Mouse (Mus musculus): ENCODE measurements around the gene Ppp1r15b.

The Ppp1r15b gene
- long read RNA-seq, experiment 1, full-length matches to known transcripts, result 7 of 11 reads
- long read RNA-seq, experiment 1, partial matches to known transcripts, result 0 of 11 reads
- long read RNA-seq, experiment 1, other reads (novel, unspliced or antisense), result 4 of 11 reads
- long read RNA-seq, experiment 2, full-length matches to known transcripts, result 4 of 9 reads
- long read RNA-seq, experiment 2, partial matches to known transcripts, result 0 of 9 reads
- long read RNA-seq, experiment 2, other reads (novel, unspliced or antisense), result 5 of 9 reads

GRCm38 (mm10) chr1:133130638-133131560 lies at the start of gene Ppp1r15b:
TSS of gene Ppp1r15b (plus strand) at chr1:133131143.
- intact Hi-C loops (cut with DNase I), result no loop called here

DNA sequence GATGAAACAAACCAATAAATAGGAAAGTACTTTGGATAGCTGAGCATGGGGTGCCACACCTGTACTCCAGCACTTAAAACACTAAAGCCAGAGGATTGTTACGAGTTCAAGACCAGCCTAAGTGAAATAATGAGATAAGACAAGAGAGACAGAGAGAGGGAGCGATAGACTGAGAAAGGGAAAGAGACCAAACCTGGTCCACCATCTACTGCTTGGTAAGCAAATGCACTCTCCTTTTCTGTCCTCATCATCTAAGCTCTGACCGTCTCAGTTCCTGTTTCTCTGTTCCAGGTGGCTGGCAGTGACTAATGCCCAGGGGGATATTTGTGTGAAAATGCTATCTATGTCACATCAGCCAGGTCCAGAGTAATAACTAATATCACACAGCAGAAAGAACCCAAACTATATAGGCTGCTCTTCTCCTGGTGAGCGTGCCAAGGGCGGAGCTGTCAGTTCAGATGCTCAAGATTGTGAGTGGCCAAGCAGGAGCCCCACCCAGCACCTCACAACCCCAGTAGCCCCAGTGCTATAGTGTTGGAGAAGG lies 47.9 kb upstream of the Ppp1r15b start:
- intact Hi-C loops (cut with DNase I), result no loop called here

DNA sequence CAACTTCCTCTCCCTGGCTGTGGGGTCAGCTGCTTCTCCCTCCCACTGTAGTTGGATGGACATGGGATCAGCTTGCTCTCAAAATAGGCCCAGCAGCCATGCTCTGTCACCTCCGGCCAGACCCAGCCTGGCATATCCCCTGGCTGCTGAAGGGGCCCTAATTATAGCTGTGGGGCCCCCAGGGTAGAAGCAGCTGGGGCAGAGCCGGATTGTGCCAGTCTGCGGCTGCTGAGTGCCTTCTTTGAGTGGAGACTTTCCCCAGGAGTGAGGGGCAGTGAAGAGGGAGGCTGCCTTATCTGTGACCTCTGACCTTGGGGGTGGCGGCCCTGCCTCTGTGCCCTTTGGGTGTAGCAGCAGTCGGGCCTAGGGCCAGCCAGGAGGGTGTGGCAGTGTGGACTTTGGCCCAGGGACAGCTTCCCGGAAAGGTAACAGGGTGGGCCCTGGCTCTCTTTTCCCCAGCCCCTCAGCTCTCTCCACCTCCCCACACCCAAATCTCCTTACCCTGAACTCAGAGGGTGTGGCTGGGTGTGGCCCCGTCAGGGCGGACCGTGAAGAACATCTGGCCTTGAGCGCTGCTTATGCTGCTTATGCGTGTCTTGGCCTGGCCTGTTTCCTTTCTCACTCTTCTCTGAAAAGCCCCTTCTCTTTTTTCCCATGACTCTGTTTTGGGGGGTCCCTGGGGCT lies 46.9 kb upstream of the Ppp1r15b start:
- intact Hi-C loops (cut with DNase I), result no loop called here

- intact Hi-C loops (cut with DNase I), result loop anchor here (5.0 kb wide), 1 partner anchor 38 kb away; the partner anchor contains the start of gene Pik3c2b
Measured at GRCm38 (mm10) chr1:133084708-133085416, 46.1 kb upstream of the Ppp1r15b start.

DNA sequence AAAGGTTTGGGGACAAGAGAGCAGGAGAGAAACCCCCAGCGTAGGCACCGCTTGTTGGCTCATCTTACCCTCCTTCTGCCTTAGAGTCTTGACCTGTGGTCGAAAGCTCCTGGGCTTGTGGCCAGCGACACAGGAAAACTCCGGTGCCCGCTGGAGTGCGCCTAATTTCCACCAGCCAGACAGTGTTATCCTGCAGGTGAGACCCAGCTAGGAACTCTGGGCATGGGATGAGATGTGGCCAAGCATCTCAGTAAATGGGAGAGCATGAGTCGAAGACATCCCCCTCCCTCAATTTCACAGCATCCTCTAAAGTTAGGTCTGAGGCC lies 45.6 kb upstream of the Ppp1r15b start:
- intact Hi-C loops (cut with DNase I), result loop anchor here (5.0 kb wide), 1 partner anchor 38 kb away; the partner anchor contains the start of gene Pik3c2b

DNA sequence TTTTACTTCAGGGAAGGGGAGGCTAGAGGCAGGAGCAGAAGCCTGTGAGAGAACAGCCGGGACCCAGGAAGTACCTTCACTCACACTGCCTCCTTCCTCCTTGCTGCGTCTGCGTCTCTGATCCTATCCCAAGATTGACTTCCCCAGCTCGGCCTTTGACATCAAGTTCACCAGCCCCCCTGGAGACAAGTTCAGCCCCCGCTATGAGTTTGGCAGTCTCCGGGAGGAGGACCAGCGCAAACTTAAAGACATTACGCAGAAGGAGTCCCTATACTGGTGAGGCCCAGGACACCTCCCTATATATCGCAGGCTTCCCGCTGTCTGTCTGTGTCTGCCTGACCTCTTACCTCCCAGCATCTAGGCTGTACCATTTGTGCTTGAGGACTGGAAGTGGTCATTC lies 44.1 kb upstream of the Ppp1r15b start:
- intact Hi-C loops (cut with DNase I), result loop anchor here (5.0 kb wide), 1 partner anchor 40 kb away; the partner anchor contains the start of gene Pik3c2b

DNA sequence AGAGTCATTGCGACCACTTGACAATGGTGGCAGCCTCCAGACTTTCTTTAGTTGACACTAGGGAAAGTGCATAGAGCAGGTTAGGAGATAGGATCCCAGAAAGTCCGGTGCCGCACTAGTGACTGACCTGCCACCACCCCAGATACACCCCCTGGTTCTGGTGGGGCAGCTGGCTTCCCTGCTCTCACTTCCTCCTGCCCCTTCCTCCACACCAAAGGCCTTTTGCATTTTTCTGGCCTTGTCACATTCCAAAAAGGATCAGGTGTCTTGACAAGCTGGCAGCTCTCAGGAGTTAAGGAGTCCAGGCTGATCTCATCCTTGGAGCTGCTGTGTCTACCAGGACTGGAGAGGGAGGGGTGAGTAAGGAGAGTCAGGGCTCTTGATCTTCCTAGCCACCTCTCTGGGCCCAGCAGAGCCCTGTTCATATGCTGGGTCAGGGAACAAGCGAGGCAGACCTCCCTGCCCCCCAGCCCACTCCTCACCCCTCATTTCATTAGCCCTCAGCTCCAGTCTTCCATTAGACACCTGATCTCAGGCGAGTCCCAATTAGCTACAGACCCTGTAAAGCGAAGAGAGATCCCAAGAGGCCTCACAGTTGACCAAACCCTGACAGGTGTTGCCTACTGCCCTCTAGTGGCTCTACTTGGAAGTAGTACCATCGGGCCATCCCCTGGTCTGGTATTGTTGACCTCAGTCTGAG lies 43.6 kb upstream of the Ppp1r15b start:
- intact Hi-C loops (cut with DNase I), result loop anchor here (5.0 kb wide), 1 partner anchor 40 kb away; the partner anchor contains the start of gene Pik3c2b

- intact Hi-C loops (cut with DNase I), result loop anchor here (5.0 kb wide), 1 partner anchor 41 kb away; the partner anchor contains the start of gene Pik3c2b
Measured at GRCm38 (mm10) chr1:133088196-133088595, 42.7 kb upstream of the Ppp1r15b start.

DNA sequence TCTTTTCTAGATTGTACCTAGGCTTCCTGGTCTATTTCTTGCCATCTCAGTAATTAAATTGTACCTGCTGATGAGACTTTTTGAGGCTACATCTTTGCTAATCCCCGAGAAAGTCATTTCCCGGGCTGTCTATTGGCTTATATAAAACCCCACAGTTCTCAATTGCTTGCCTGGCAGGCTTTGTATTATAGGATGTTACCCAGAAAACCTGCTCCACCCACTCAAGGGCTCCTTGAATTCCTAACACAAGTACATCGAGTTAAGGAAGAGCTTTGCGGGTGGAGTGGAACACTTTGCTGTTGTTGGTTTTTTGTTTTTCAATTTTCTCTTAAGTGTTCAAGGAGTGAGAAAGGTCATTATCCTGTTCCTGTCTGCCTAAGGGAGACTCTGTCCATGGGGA lies 41.5 kb upstream of the Ppp1r15b start:
- intact Hi-C loops (cut with DNase I), result loop anchor here (5.0 kb wide), 1 partner anchor 42 kb away; the partner anchor contains the start of gene Pik3c2b

DNA sequence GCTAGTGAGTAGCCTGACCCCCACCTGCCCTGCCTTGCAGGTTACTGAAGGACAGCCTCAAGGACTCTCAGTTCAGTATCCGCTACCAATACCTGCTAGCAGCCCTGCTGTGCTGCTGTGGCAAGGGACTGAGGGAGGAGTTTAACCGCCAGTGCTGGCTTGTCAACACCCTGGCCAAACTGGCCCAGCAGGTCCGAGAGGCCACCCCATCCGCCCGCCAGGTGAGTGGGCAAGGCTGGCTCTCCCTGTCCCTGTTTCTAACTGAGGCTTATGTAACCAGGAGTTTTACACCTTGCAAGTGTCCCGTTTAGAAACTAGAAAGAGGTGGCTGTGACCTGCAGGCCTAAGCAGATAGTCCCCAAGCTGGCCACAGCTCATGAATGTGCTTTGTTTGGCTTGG lies 40.3 kb upstream of the Ppp1r15b start:
- intact Hi-C loops (cut with DNase I), result no loop called here

DNA sequence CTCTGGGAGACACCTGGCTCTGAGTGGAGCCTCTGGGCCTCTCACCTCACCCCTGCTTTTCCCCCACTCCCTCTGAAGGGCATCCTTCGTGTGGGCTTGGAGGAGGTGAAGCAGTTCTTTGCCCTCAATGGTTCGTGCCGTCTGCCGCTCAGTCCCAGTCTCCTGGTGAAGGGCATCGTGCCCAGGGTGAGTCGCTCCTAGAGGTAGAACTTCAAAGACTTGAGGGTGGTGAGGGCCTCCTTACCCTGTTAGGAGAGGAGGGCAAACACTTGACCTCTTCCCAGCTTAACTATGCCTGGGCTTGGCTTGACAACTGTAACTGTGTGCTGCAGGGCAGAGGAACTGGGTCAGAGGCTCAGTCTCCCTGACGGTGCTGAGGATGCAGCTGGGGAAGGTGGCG lies 39.5 kb upstream of the Ppp1r15b start:
- intact Hi-C loops (cut with DNase I), result no loop called here

DNA sequence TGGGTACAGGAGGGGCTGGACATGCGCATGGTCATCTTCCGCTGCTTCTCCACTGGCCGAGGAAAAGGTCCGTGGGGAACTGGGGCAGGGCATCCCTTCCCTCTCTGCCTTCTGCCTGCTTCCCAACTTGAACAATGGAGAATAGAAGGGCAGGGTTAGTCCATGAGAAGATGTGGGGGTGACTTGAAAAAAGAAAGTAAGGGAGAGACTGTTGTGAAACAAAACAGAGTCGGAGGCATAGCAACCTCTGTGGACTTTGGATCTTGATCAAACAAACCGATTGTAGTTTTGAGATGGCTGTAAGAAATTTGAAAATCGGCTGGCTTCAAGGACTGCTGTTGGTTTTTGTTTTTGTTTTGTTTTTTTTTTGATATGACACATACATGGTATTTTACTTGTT lies 37.2 kb upstream of the Ppp1r15b start:
- intact Hi-C loops (cut with DNase I), result no loop called here

DNA sequence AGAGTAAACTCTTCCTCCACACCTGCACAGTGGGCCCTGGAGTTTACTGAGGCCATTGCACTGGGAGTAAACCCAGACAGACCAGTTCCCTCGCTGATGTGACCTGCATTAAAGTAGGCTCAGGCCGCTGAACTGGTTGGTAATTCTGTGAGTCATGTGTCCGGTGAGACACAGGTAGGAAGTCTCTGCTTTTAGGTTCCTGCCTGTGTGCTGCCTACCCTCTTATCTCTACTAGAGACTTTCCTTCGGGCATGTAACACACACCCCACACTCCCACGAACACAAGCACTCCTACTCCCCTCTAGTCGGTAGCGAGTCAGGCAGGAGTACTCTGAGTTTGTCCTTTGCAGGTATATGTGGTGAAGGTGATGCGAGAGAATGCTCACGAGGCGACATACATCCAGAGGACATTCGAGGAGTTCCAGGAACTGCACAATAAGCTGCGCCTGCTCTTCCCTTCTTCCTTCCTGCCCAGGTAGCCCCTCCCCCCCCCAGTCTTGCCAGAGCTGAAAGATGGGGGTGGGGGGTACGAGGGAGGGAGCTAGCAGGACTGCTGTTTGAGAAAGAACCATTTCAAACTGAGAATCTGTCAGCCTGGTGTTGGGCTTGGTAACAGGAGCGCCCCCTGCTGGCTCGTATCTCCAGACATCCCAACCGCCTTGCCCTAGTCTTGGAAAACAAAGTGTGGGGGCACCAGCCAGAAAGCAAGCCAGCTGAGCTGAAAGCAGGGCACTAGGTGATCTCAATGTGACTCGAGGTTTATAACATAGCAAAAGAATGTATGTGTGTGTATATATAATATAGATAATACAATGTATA lies 29.8 kb upstream of the Ppp1r15b start:
- intact Hi-C loops (cut with DNase I), result loop anchor here (1.0 kb wide), 1 partner anchor 62 kb away; no protein-coding TSS in a partner anchor

GRCm38 (mm10) chr1:133102108-133102507 lies 28.8 kb upstream of the Ppp1r15b start:
- intact Hi-C loops (cut with DNase I), result no loop called here

- intact Hi-C loops (cut with DNase I), result no loop called here
Measured at GRCm38 (mm10) chr1:133103315-133103714, 27.6 kb upstream of the Ppp1r15b start.

DNA sequence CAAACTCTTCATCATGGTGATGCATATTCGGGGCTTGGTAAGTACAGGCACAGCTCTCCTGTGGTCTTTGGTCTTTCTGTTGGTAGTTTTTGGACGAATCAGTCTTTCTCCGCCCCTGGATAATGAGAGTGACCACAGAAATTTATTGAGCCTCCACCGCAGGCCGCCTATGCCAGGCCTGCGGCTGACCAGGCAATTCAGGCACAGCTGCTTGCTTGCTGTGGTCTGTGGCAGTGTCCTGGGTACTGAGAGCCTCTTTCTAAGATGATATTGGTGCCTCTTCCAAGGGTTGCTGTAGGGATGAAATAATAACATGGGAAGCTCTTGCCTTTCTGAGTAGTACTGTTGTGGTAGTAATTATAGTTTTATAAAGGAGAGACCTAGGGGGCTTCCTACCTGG lies 27.1 kb upstream of the Ppp1r15b start:
- intact Hi-C loops (cut with DNase I), result no loop called here

- intact Hi-C loops (cut with DNase I), result no loop called here
Measured at GRCm38 (mm10) chr1:133116108-133116507, 14.8 kb upstream of the Ppp1r15b start.

DNA sequence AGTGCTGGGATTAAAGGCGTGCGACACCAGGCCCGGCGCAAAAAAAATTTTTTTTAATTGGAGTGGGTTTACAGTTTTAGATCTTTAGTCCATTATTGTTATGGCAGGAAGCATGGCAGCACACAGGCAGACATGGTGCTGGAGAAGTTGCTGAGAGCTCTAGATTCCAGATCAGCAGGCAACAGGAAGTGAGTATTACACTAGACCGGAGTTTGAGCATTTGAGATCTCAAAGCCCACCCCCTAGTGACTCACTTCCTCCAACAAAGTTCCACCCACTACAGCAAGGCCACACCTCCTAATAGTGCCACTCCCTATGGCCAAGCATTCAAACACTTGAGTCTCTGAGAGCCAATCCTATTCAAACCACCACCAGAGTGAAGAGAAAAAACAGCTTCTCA lies 12.8 kb upstream of the Ppp1r15b start:
- intact Hi-C loops (cut with DNase I), result no loop called here

- intact Hi-C loops (cut with DNase I), result no loop called here
Measured at GRCm38 (mm10) chr1:133118844-133119243, 12.1 kb upstream of the Ppp1r15b start.
